Mouse (Mus musculus): ENCODE data around the gene Ltbp2.

The Ltbp2 gene

DNA sequence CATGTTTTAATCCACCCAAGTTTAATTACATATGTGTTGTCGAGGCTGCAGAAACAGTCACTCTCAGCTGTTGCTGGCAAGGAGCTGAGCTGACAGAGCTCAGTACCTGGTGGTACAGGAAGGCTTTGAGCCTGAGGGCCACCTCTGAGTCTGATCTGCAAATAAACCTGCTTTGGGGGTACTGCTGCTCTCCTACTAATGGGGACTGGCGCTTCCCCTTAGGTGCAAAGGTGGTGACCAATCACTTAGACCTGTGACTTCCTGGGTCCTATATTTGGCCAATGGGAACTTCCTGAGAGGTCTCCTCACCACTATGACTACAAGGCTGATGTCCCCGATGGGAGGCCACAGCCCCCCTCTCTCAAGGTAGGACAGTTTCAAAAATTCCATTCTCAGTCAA is 35.6 kb downstream of the Ltbp2 start:
- no peak for DNase-seq (ENCODE audit: low spot score in 2 of 2)

DNA sequence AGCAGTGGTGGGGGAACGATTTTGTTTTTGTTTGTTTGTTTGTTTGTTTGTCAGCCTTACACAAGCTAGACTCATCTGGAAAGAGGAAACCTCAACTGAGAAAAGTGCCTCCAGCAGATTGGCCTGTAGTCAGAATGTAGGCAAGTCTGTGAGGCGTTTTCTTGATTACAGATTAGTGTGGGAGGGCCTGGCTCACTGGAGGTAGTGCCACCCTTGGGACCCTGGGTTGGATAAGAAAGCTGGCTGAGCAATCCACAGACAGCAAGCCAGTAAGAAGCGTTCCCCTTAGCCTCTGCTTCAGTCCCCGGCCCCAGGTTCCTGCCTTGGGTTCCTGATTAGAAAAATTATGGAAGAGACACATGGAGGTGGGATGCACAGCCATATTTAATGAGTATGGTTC is 36.4 kb downstream of the Ltbp2 start:
- DNase-seq (ENCODE audit: low spot score in 2 of 2) = no peak

DNA sequence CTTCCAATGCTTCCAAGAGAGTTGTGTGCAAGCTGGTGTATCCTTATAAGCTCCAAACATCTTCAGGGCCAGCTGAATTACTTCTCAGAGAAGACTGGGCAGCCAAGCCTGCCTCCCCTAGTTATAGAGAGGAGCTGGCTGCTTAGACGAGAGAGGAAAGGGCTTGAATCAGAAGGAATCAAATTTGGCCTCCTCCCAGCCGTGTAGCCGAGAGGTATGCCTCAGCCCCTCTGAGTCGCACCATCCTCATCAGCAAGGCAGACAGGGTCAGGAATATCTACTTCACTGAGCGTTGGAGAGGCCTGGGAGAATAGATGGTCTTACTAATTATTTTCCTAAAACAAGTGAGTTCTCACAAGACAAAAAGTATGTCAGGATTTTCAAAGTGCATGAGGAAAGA is 40.7 kb downstream of the Ltbp2 start:
- DNase-seq (ENCODE audit: low spot score in 2 of 2) = no peak

DNA sequence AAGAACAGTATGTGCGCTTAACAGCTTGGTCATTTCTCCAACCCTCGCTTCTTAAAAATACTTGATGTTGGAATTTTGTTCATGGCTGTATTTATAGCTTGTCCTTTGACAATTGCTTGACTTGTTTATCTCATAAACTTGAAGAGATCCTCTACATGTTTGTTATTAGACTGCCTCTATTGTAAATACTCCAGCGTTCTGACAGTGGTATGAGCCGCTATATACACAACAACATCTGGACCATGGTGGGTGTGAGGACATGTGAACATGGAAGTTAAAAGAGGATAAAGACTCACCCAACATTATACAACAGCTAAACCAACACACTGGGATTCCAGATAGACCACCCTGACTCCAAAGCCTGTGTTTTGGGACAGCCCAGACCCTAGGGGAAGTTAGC is 41.6 kb downstream of the Ltbp2 start:
- no peak for DNase-seq (ENCODE audit: low spot score in 2 of 2)

DNA sequence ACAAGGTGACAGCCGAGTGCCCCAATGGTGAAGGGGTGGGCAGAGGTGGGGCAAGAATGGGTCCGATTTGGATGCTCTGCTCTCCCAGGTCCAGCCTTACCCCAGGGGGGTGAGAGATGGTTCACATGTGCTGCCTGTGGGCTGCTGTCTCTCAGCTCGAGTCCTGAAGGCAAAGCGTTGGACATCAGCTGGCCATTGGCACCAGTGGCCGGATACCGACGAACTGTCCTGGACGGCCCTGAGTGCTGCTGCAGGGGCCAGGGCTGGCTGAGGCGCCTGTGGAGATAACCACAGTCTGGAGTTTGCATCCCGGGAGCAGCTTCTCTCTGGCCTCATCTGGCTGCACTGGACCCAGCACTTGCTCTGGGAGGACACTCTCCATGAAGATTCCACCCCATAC is 44.7 kb downstream of the Ltbp2 start:
- DNase-seq (ENCODE audit: low spot score in 2 of 2) = no peak

DNA sequence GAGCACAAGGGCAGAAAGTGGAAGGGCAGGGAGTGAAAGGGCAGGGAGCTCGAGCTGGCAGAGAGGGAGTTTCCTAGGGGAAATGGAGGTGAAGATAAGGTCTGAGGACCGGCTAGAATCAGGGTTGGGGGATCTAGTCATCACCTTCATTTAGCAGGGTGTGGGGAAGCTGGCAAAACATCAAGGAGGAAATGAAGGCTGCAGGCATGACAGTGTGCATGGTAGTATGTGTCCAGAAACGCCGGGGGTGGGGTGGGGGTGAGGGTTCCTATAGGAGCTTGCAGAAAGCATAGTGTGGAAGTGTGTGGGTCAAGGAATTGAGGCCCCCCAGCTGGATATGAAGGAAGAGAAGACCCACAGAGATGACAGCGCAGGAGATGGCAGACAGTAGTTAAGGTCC is 45.2 kb downstream of the Ltbp2 start:
- DNase-seq (ENCODE audit: low spot score in 2 of 2) = no peak

DNA sequence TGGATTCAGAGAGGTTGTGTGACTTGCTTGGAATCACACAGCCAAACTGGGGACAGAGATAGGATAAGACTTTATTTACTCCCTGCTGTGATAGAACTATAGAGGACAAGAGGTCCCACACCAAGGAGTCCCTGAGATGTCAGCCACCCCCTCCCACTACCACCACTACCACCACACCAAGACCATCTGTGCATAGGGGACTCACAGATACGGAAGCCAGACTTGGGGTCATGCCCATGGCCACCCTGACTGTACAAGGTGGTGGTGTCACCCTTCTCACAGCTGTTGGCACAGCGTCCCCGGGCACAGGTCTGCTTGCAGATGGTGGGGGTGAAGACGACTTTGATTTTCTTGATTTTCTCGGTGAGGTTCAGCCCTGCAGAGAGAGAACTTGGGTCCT is 45.9 kb downstream of the Ltbp2 start:
- no peak for DNase-seq (ENCODE audit: low spot score in 2 of 2)

DNA sequence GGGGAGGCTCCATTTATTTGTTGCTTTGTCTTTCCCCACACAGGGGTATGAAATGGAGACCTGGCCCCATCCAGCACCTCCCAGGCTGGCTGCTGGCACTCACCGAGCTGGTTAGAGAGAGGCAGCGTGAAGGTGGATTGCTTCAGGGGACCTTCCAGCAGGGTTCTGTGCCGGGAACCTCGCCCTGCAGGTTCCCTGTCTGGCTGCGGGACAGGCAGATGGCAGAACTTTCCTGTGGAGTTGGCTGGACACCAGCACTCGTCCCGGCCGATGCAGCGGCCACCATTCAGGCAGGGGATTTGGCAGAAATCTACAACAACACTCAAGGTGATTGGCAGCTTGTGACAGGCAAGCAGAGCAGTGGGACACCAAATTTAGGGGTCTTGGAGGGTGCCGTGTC is 46.4 kb downstream of the Ltbp2 start:
- no peak for DNase-seq (ENCODE audit: low spot score in 2 of 2)

DNA sequence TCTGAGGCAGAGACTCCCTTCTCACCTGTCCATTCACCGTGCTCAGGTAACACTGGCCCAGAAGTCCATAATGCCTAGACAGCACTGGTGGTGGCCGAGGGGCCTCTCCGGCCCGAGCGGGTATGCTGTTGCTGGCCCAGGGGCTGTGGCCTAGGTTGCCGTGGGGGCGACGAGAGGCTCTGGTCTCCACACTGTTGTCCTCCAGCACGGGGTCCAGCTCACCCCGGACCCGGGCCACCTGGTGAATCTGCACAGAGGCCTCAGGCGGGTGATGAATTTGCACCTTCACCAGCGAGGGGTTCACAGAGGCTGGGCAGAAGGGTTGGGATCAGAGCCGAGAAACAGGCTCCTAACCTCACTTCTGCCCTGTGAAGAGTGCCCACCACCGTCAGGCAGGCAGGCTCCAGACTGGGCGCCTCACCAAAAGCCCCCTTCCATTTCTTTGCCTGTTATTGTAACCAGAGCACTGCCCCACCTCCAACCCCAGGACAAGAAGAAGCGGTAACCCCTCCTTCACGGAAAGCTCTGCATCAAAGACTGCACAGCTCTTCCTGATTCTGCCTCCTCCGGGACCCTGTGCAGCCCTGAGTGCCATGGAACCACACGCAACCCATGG is 47.1 kb downstream of the Ltbp2 start:
- DNase-seq (ENCODE audit: low spot score in 2 of 2) = peak in 1 of 2 experiments; percentile 63

DNA sequence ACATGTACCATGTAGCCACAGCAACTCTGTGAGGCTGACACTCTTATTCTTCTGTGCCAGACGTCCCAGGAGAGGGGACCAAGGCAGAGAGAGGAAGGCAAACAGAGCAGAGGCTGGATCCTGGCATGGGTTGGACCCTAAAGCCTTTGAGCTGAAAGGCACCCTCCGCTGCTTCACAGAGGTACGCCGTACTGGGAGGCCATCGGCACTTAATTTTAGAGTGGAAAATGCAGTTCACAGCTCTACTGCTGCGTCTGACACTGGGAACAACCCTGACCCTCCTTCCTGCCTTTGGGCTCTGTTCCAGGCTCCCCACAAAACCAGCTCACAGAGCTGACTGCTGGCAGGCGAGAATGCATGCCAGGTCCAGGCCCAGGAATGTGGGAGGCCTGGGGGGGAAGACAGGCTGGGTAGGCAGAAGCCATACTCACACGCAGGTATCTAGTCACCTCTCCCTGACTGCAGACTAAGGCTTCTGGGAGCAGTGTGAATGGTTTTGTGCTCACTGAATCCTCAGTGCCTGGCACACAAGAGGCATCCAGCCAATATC is 48.9 kb downstream of the Ltbp2 start:
- no peak for DNase-seq (ENCODE audit: low spot score in 2 of 2)

DNA sequence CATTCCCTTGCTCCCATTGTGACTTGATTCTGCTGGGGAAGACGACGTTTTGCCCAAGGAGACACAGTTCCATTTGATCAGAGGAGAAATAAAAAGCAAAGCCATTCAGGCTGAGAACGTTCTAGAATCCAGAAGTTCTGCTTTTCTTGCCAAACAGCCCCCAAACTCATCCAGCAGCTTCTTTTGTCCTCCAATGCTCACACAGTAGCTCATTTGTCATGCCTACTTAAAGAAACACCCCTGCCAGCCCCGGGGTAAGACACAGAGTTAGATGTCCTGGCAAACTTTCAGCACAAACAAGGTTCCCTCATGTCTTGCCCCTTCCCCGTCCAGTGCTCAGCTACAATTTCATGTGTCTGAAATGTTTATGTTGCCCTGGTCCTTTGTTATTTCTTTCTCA is 52.1 kb downstream of the Ltbp2 start:
- DNase-seq (ENCODE audit: low spot score in 2 of 2) = no peak

DNA sequence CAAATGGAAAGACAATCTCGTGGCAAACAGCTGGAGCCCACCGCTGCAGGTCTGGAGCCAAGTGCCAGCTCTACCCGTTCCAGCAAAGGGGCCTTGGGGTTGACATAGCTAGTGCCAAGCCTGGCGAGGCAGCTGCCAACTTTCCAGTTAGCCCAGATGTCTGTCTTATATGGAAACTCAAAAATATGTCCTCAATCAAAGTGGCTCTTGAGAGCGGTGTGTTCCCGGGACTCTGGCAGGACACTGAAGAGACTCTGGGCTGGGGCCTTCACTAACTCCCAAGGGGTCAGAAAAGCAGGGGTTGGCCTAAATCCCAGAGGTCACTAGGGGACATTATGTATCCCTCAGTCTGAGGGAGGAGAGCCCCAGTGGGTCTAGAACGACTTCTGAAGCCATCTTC is 52.7 kb downstream of the Ltbp2 start:
- no peak for DNase-seq (ENCODE audit: low spot score in 2 of 2)

DNA sequence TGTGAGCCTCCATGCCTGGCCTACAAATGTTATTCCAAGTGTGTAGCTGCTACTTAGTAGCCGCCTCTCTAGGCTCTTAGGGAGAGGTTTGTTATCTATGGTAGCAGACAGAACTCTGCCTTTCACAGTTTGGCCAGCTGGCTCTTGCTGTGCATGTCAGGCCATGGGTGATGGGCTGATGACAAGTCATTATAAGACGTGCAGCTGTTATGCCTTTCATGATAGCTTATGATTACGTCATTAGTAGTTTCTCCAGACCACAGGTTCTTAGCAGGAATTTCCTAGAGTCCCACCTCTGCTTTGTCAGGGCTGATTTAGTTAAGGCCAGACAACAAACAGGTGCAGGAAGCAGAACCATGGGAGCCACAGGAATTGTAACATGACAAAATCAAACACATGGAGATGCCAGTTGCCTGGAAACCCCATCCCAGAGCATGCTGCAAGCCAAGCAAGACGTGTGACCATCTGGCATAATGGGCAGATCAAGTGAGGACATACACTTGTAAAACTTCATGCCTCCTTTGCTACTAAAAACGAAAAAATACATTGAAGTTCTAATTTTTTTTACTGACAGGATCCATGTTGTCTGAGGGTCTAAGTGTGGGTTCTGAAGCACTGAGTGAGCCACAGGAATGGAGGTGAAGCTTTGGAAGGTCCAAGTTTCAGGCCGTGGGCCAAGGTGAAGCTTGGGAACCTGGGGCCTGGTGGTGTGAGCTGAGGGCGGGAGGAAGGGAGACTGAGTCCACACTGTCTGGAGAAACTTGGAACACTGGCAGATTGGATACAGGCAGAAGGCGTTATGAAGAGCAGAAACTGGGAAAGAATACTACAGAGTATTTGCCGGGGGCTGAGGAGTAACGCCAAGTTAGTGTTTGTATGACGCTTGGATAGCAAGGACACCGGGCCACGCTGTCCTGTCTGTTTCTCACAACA is 56.8 kb downstream of the Ltbp2 start:
- DNase-seq (ENCODE audit: low spot score in 2 of 2) = peak; percentile 71

DNA sequence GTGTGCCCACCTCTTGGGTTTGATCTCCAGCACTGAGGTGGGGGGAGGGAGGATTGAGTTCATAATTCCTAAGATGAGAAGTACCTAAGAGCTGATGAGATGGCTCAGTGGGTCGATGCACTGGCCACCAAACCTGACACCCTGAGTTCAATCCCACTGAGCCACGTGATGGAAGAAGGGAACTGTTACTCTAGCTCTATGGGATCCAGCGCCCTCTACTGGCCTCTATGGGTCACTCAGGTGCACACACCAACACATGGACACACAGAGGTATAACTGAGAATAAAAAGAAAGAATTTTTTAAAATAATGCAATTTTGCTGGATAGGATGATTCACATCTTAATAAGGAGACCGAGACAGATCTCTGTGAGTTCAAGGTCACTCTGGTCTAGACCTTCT is 57.8 kb downstream of the Ltbp2 start:
- DNase-seq (ENCODE audit: low spot score in 2 of 2) = peak in 1 of 2 experiments; percentile 67

DNA sequence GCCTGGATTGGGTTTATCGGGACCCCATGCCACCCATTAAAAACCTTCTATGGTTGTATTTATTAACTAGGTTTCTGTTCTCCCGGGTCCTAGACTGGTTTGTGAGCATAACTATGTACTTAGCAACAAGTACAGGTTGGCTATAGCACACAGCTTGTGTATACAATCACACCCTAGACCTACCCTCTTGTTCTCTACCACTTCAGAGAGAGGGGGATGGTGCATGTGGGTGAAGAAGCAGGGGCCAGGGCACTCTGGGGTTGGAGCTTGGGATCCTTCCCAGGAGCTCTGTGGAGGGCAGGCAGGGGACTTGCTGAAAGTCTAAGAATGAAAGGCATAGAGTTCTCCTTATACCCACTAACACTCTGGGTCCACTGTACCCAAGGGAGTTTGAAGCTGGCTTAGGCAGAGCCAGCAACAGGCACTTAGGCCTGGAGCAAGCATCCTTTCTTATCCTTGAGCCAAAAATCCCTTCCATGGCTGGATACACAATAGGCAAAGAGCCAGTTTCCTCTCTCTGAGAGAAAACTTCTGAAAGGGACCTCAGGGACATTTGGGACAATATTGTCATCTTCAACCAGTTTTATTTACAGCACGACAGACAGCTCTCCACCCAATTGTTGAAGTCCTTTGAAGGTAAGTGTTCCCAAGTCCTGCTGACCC is 61.5 kb downstream of the Ltbp2 start:
- DNase-seq (ENCODE audit: low spot score in 2 of 2) = no peak

DNA sequence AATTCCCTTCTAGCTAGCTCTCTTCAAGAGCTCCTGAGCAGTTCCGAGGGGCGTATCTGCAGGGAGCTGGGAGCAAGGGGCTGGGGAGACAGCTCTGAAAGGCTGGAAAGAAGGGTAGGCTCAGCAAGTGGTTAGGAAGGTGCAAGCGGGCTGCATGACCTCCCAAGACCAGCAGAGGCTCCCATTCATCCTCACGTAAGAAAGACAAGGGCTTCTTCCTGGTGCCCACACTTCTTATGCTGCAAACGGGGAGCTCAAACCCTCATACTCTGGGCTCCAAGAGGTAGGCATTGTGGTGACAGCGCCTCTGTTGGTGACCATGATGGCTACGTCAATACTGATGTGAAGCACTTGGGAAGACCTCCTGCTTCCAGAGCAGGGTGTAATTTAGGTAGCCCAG is 62.6 kb downstream of the Ltbp2 start:
- DNase-seq (ENCODE audit: low spot score in 2 of 2) = peak in 1 of 2 experiments; percentile 61

DNA sequence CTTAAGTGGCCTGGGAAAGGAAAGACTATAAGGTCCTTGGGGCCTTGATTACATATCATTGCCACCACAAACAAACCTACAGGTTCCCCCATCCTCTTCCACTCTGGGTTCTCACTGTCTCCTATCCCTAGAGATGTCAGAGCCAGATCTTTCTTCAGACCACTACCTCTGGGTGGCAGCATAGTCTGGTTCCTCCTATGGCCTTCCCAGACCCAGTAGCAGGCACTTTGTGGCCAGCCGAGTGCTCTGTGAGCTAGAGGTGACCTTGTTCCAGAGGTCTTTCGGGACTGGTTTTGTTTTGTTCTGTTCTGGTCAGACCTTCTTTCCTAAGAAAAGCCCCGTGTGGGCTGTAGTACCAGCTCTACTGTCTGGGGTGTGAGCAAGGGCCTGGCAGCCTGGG is 64.3 kb downstream of the Ltbp2 start:
- no peak for DNase-seq (ENCODE audit: low spot score in 2 of 2)

DNA sequence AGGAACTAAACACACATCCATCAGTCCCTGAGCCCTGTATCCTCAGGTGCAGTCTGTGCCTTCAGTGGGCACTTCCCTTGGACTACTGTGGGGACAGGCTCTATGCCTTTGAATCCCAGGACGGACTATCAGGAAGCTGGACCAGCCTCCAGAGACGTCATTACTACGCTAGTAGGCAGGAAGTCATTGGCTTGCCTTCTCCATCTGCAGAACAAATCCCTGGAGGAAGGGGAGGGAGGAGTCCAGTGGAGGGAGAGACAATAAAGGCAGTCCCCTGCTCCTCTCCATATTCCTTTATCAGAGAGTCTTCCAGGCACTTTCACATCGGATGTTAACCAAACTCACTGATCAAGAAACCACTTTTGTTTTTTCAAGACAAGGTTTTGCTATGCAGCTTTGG is 64.8 kb downstream of the Ltbp2 start:
- DNase-seq (ENCODE audit: low spot score in 2 of 2) = no peak

DNA sequence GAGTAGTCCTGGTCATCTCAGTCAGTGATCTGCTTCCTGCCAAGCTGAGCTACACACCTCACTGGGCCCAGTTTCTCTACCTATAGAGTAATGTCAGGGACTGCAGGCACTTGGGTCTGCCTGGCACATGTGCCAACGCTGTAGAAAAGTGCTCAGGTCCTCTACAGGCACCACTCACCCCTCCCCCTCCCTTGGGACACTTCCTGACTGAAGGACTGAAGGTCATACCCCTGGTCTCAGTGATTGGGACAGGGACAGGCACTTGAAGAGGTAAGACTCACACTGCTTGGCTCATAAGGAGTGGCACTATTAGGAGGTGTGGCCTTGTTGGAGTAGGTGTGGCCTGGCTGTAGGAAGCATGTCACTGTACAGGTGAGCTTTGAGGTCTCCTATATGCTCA is 65.5 kb downstream of the Ltbp2 start:
- DNase-seq (ENCODE audit: low spot score in 2 of 2) = no peak

DNA sequence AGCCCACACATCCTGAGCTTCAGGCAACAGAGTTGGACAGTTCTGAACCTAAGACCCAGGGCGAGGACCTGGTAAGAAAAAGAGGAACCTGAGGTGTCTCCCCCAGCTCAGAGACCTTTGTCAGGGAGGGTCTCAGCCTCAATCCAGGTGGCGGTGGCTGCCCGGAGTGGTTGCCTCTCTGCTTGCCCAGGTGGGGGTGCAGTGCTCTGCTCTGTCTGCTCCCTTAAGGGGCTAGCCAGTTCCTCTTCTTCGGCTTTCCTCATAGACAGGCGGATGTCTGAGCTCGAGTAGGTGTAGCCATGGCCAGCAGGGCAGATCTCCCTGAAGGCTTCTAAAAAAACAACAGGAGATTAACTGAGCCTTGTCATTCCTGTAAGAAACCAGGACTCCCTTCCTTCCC is 67.3 kb downstream of the Ltbp2 start:
- no peak for DNase-seq (ENCODE audit: low spot score in 2 of 2)

DNA sequence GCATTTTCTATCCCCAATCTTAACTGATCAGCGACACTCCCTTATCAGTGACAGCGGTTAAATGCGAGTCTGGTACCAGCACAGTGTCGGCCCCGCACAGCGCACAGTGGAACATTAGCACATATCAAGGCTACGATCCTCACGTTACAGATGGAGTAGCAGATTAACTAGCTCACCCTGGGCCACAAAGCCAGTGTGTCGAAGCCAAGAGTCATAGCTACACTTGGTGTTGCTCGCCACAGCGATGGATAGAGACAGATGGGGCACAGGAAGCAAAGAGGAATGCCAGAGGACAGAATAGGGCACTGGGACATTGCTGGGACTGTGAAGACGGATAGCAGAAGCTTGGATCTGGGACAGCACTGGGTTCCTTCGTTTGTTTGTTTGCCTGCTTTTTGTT is 69.0 kb downstream of the Ltbp2 start:
- DNase-seq (ENCODE audit: low spot score in 2 of 2) = no peak

DNA sequence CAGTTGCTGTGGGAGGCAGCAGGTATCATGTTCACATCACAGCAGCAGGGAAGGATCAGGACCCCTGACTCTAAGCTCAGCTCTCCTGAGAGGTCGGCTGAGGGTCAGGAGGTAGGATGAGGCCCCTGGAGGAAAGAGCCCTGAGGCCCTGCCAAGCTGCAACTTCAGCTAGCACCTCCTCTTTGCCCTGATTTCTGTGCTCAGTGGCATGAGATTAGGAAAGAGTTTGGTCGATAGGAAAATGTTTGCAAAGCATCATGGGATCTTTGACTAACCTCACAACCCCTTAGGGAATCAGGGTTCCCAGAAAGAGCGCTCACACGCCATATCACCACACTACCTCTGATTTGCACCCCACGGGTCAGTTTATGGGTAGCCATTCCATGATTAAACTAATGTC is 69.6 kb downstream of the Ltbp2 start:
- DNase-seq (ENCODE audit: low spot score in 2 of 2) = no peak

DNA sequence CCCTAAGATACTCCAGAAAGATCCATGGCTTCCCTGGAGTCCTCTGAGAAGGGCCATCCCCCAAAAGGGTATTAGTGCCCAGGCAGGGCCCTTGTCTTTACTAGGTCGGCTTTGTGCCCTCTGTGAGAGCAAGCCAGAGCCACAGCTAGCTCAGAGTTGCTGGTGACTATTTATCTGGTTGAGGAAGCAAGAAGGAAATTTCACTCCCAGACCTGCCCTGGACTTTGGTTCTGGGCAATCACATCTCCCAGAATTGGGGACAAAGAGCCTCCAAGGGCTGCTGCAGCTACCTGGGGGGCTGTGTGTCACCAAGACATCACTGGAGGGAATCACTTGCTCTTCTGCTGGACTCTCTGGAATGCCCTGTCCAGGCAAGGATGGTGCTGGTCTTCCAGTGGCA is 70.3 kb downstream of the Ltbp2 start:
- no peak for DNase-seq (ENCODE audit: low spot score in 2 of 2)

Measured in spleen, postnatal 4 days (tissue).